Mouse (Mus musculus) heart, adult 2 months (tissue): ENCODE measurements around the gene Tbc1d16.

Experiments used
- CTCF ChIP-seq: fragments of 200-600 bp; IDR thresholded peaks from 2 replicates; pipeline ENCODE4 v1.8.1; 2022; ENCODE audit warnings: antibody characterized with exemption, mild to moderate bottlenecking, moderate library complexity
- EP300 ChIP-seq: fragments of 200-500 bp; IDR thresholded peaks from 2 replicates; pipeline ENCODE4 v1.6.1; 2011; ENCODE audit warnings: low read depth, low read length, control low read depth; ENCODE audit not compliant: insufficient read depth
- POLR2A ChIP-seq: fragments of 200-500 bp; IDR thresholded peaks from 2 replicates; pipeline ENCODE4 v1.6.1; 2011; ENCODE audit warnings: mild to moderate bottlenecking, low read depth, low read length, control low read depth; ENCODE audit not compliant: insufficient read depth

- no peak for TF ChIP-seq POLR2A
- TF ChIP-seq CTCF: no peak
- no peak for TF ChIP-seq EP300
Observed at GRCm38 (mm10) chr11:119268557-119269195, 40.4 kb upstream of the Tbc1d16 start.
